Mouse (Mus musculus): Measurements from ENCODE around the gene Olfr748. TPM values are rescaled to one million over a fixed set of nuclear protein-coding genes. Genes with fewer than 3 reads are reported as not detected.

Gene Olfr748
- polyA plus RNA-seq, 1 experiment from 2014 or later, result not detected

Other genes starting within 250 kb of the Olfr748 start
- not detected in 2 replicates for gene Olfr741, start 234.6 kb upstream of the Olfr748 start, polyA plus RNA-seq (2014; fragmentation: Nextera tagmentation; extraction: Ambion mirVana)
- gene Olfr742, start 203.8 kb upstream of the Olfr748 start, polyA plus RNA-seq (2014; fragmentation: Nextera tagmentation; extraction: Ambion mirVana), result not detected in 2 replicates
- not detected in 2 replicates for gene Olfr743, start 185.5 kb upstream of the Olfr748 start, polyA plus RNA-seq (2014; fragmentation: Nextera tagmentation; extraction: Ambion mirVana)
- gene Olfr744, start 92.5 kb upstream of the Olfr748 start, polyA plus RNA-seq (2014; fragmentation: Nextera tagmentation; extraction: Ambion mirVana), result not detected in 2 replicates
- gene Olfr745, start 68.0 kb upstream of the Olfr748 start, polyA plus RNA-seq (2014; fragmentation: Nextera tagmentation; extraction: Ambion mirVana), result not detected in 2 replicates
- not detected in 2 replicates for gene Olfr746, start 60.3 kb upstream of the Olfr748 start, polyA plus RNA-seq (2014; fragmentation: Nextera tagmentation; extraction: Ambion mirVana)
- gene Olfr747, start 14.2 kb upstream of the Olfr748 start, polyA plus RNA-seq (2014; fragmentation: Nextera tagmentation; extraction: Ambion mirVana), result not detected in 2 replicates
- gene Olfr749, start 37.7 kb downstream of the Olfr748 start, polyA plus RNA-seq (2014; fragmentation: Nextera tagmentation; extraction: Ambion mirVana), result not detected in 2 replicates
- 43.5 and 44.6 TPM in 2 replicates for gene Ttc5, start 78.1 kb downstream of the Olfr748 start, polyA plus RNA-seq (2014; fragmentation: Nextera tagmentation; extraction: Ambion mirVana)
- gene Ccnb1ip1, start 100.4 kb downstream of the Olfr748 start, polyA plus RNA-seq (2014; fragmentation: Nextera tagmentation; extraction: Ambion mirVana), result not detected in 2 replicates
- gene Parp2, start 100.5 kb downstream of the Olfr748 start, polyA plus RNA-seq (2014; fragmentation: Nextera tagmentation; extraction: Ambion mirVana), result 76.7 and 77.5 TPM in 2 replicates
- 4.6 and 5.5 TPM in 2 replicates for gene Tep1, start 163.2 kb downstream of the Olfr748 start, polyA plus RNA-seq (2014; fragmentation: Nextera tagmentation; extraction: Ambion mirVana)
- gene Klhl33, start 190.1 kb downstream of the Olfr748 start, polyA plus RNA-seq (2014; fragmentation: Nextera tagmentation; extraction: Ambion mirVana), result 0.34 and 0.47 TPM in 2 replicates
- gene Osgep, start 217.5 kb downstream of the Olfr748 start, polyA plus RNA-seq (2014; fragmentation: Nextera tagmentation; extraction: Ambion mirVana), result 116 and 119 TPM in 2 replicates
- 251 and 267 TPM in 2 replicates for gene Apex1, start 217.6 kb downstream of the Olfr748 start, polyA plus RNA-seq (2014; fragmentation: Nextera tagmentation; extraction: Ambion mirVana)
- 36.9 and 42.2 TPM in 2 replicates for gene Pip4p1, start 223.5 kb downstream of the Olfr748 start, polyA plus RNA-seq (2014; fragmentation: Nextera tagmentation; extraction: Ambion mirVana)
- gene Pnp, start 223.7 kb downstream of the Olfr748 start, polyA plus RNA-seq (2014; fragmentation: Nextera tagmentation; extraction: Ambion mirVana), result 86.7 and 87.7 TPM in 2 replicates
- not detected in 2 replicates for gene Gm49342, start 237.1 kb downstream of the Olfr748 start, polyA plus RNA-seq (2014; fragmentation: Nextera tagmentation; extraction: Ambion mirVana)
- gene Pnp2, start 248.6 kb downstream of the Olfr748 start, polyA plus RNA-seq (2014; fragmentation: Nextera tagmentation; extraction: Ambion mirVana), result 2.8 and 2.9 TPM in 2 replicates